Mouse (Mus musculus) erythroblast, embryonic 14.5 days (primary cell): ENCODE results near the gene Tas2r119. TPM values are rescaled to one million over a fixed set of nuclear protein-coding genes. Genes with fewer than 3 reads are reported as not detected.

Source experiments
- H3K27me3 ChIP-seq: 2 replicates; pipeline ENCODE4 v1.6.1; 2012; ENCODE audit warnings: inconsistent platforms; ENCODE audit not compliant: control insufficient read depth
- H3K36me3 ChIP-seq: 2 replicates; pipeline ENCODE4 v1.6.1; 2012; ENCODE audit warnings: mild to moderate bottlenecking, inconsistent platforms; ENCODE audit not compliant: control insufficient read depth
- H3K4me1 ChIP-seq: 2 replicates; pipeline ENCODE4 v1.6.1; 2012; ENCODE audit warnings: inconsistent platforms; ENCODE audit not compliant: control insufficient read depth
- H3K4me3 ChIP-seq: replicated peaks from 2 replicates; pipeline ENCODE3; 2012; ENCODE audit warnings: moderate library complexity, mild to moderate bottlenecking, inconsistent platforms
- H3K9me3 ChIP-seq: 2 replicates; pipeline ENCODE4 v1.6.1; 2012; ENCODE audit warnings: low read length, inconsistent platforms, mixed read lengths; ENCODE audit not compliant: control insufficient read depth
- GATA1 ChIP-seq: IDR thresholded peaks from 2 replicates; pipeline ENCODE4 v1.6.1; 2012; ENCODE audit warnings: low read length, inconsistent platforms, mixed read lengths
- TAL1 ChIP-seq: IDR thresholded peaks from 3 replicates; pipeline ENCODE4 v1.6.1; 2012; ENCODE audit warnings: low read length, inconsistent platforms, mixed read lengths
- polyA plus RNA-seq: library from polyadenylated mRNA; stranded (reverse); fragments of >175 nt; gene quantifications from 2 replicates; pipeline ENCODE4 v1.2.3, GENCODE M21; 2012

The Tas2r119 gene
- polyA plus RNA-seq = not detected in 2 replicates

DNA sequence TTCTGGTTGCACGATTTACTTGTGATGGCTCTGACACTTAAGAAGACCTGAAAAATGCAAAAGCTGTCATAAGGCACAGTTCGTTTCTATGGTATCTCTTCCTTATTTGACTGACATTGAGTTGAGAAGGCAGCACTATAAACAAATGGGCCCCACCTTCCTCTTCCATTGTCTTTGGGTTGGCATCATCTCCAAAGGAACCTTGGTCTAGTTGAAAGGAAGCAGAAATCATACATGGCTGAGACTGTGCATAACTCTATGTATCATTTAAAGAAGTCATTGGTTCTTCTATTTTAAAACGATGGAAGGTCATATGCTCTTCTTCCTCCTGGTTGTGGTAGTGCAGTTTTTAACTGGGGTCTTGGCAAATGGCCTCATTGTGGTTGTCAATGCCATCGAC, at the start of gene Tas2r119:
Gene Tas2r119, plus strand, starts transcription at position 301 of the 400 bp plus-strand sequence.
- TF ChIP-seq TAL1 (no peak), GATA1 (no peak)
- H3K4me1 ChIP-seq = no peaks in the 10 kb centered on the region
- H3K9me3 ChIP-seq = peaks cover 3% of the 10 kb centered on the region; the same call in 1 of the 2 replicates
- H3K27me3 ChIP-seq = no peaks in the 10 kb centered on the region
- H3K4me3 ChIP-seq = no peak within 1 kb of the TSS
- H3K36me3 ChIP-seq = no peaks in the 10 kb centered on the region

DNA sequence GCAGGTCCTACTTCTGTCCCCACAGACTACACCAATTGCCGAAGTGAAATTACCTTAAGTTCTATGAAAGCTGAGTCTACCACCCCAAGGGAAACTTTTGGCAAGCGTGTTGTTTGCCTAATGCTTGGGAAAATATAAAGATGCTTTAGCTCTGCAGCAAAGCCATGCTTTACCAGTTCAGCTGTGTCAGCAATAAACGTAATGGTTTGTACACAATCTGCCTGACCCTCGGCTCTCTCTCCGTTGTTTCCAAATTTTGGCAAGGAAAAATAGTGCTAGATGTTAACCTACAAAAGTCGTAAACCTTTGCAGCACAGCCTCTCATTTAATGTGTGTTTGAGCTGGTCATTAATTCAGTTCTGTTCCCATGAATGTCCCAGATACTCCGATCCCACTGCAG, 44.8 kb upstream of the Tas2r119 start:
- no peak for TF ChIP-seq TAL1
- TF ChIP-seq GATA1 = no peak
- Histone ChIP-seq H3K36me3 (no peaks in the 10 kb centered on the region), H3K4me3 (no peak overlapping the region), H3K27me3 (no peaks in the 10 kb centered on the region), H3K9me3 (no peaks in the 10 kb centered on the region), H3K4me1 (no peaks in the 10 kb centered on the region)

DNA sequence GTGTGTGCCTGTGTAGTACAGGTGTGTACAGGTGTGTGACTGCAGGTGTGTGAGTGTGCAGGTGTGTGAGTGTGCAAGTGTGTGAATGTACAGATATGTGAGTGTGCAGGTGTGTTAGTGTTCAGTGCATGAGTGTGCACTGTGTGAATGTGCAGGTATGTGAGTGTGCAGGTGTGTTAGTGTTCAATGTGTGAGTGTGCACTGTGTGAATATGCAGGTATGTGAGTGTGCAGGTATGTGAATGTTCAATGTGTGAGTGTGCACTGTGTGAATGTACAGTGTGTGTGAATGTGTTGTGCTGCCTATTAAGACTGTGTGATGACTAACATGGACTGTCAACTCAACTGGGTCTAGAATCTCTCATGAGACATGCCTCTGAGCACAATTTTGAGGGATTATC, 35.4 kb upstream of the Tas2r119 start:
- no peaks in the 10 kb centered on the region for H3K36me3 ChIP-seq
- H3K4me1 ChIP-seq = no peaks in the 10 kb centered on the region
- H3K4me3 ChIP-seq = no peak overlapping the region
- TF ChIP-seq TAL1 (no peak), GATA1 (no peak)
- H3K9me3 ChIP-seq = no peaks in the 10 kb centered on the region; the same call in 1 of the 2 replicates
- no peaks in the 10 kb centered on the region for H3K27me3 ChIP-seq

DNA sequence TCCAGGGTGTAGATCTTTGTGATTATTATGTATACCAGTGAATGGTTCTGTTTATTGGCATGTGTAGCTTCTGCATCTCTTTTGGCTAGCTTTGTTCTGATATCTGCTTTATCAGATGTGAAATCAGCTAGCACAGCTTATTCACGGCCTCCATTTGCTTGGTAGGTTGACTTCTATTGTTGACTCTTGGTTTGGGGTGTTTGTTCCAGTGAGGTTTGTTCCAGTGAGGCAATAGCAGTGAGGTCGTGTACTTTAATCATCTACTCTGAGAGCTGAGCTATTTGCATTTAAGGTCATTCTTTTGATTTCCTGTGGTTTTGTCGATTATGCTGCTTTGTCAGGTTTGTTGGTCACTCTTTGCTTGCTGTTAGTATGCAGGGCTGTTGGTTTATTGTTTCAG, 32.8 kb upstream of the Tas2r119 start:
- no peak for TF ChIP-seq GATA1
- TF ChIP-seq TAL1 = no peak
- Histone ChIP-seq H3K9me3 (no peaks in the 10 kb centered on the region; the same call in 1 of the 2 replicates), H3K27me3 (no peaks in the 10 kb centered on the region), H3K4me3 (no peak overlapping the region), H3K4me1 (no peaks in the 10 kb centered on the region), H3K36me3 (no peaks in the 10 kb centered on the region)

DNA sequence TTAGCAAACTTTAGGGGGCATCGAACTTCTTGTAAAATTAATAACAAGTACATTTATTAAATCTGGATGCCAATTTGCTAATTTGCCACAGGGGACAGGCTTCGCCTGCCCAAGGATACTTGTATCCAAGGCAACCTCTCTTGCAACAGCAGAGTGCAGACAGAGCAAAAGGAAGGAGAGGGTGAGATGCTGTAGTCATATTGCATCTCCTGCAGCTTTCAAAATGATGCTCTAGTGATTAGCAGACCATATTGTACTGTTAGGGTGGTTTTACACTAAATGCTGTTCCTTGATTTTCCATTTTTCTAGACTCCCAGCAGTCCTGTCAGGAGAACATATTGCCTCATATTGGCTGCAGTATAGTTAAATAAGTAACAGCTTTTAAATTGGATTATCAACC, 23.7 kb upstream of the Tas2r119 start:
- Histone ChIP-seq H3K4me1 (no peaks in the 10 kb centered on the region), H3K27me3 (no peaks in the 10 kb centered on the region), H3K9me3 (no peaks in the 10 kb centered on the region; the same call in 1 of the 2 replicates), H3K4me3 (no peak overlapping the region), H3K36me3 (no peaks in the 10 kb centered on the region)
- no peak for TF ChIP-seq TAL1
- TF ChIP-seq GATA1 = no peak

DNA sequence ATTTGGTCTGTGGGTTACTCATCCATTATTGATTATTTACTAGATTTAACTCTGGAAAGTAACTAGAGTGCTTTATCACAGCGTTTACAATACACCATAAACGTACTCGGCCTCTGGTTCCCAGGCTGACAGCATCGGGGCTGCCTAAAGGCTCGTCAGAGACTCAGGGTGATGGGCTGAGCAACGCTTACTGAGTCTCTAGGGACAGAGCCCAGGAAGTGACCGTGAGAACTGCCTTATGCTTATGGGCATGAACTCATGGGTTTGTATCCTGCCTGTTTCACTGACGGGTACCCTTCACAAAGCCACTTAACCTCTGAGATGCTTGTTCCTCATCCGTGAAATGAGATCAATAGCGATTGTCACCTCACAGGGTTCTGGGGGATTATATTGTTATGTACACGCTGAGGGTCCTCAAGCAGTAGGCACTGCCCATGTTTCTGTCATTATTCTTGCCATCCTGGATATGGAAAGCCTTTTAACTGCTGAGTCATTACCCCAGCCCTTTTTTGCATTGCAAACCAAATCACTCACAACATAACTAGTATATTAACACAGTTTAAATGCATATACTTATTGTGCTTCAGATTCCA, 23.1 kb upstream of the Tas2r119 start:
- H3K9me3 ChIP-seq = no peaks in the 10 kb centered on the region; the same call in 1 of the 2 replicates
- no peaks in the 10 kb centered on the region for H3K4me1 ChIP-seq
- H3K4me3 ChIP-seq = no peak overlapping the region
- no peaks in the 10 kb centered on the region for H3K36me3 ChIP-seq
- TF ChIP-seq TAL1 (no peak), GATA1 (no peak)
- no peaks in the 10 kb centered on the region for H3K27me3 ChIP-seq

DNA sequence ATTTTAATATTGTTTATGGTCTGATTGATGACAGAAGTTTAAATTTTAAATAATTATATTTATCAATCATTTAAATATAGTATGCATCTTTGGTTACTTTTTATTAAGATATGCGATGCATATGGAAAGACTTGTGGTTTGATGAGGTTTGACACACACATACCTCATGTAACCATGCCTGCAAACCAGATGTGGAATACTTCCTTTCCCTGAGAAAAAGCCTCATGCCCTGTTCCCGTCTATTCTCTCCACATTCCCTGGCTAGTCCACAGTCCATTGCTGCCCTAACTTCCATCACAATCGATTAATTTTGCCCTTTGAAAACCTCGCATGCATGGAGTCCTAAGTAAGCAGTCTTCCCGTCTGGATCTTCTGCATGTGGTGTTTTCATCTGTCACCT, 21.0 kb upstream of the Tas2r119 start:
- no peaks in the 10 kb centered on the region for H3K27me3 ChIP-seq
- no peak overlapping the region for H3K4me3 ChIP-seq
- no peak for TF ChIP-seq TAL1
- no peak for TF ChIP-seq GATA1
- H3K4me1 ChIP-seq = no peaks in the 10 kb centered on the region
- no peaks in the 10 kb centered on the region for H3K36me3 ChIP-seq
- no peaks in the 10 kb centered on the region; the same call in 1 of the 2 replicates for H3K9me3 ChIP-seq

DNA sequence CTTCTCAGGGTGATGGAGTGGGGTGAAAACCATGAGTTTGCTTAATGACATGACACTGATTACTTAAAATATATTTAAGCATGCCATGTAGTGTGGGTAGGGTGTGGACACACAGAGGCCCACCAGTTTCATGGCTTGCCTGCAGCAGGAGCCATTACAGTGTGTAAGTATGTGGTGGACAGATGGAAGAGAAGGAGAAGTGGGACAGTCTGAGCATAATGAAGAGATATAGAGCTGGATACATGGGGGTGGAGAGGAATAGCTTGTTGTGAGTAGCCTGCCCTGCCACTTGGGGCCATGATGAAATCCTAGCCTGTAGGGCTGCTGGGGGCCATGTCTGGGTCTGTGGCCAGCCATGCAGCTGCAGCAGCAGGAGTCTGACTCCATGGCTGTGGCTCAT, 16.8 kb upstream of the Tas2r119 start:
- H3K9me3 ChIP-seq = 0 out of 2 replicates have a peak, but pooled peaks cover 2% of the 10 kb centered on the region
- H3K4me3 ChIP-seq = no peak overlapping the region
- H3K36me3 ChIP-seq = no peaks in the 10 kb centered on the region
- H3K27me3 ChIP-seq = no peaks in the 10 kb centered on the region
- H3K4me1 ChIP-seq = no peaks in the 10 kb centered on the region
- TF ChIP-seq TAL1 (no peak), GATA1 (no peak)

DNA sequence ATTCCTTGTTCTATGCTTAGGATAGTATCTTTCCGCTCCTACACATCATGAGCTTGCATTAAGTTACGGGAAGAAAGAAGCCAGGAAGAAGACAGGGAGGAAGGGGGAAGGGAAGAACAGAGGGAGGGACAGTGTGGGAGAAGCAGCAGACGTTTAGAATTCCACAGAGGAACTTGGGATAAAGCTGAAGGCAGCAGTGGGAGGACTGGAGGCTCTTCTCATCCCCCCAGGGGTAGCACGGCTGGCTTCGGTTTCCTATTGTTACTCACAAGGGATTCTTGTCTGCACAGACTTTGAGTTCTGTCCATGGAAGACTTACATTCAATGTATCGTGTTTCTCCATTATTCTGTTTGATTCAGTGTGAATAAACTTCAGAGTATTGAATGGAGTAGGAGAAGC, 5.3 kb upstream of the Tas2r119 start:
- no peak overlapping the region for H3K4me3 ChIP-seq

More for the DNA sequence above, 5.3 kb upstream of the Tas2r119 start:
- Histone ChIP-seq H3K36me3 (no peaks in the 10 kb centered on the region), H3K9me3 (peaks cover 3% of the 10 kb centered on the region; the same call in 1 of the 2 replicates), H3K27me3 (no peaks in the 10 kb centered on the region), H3K4me1 (no peaks in the 10 kb centered on the region)
- no peak for TF ChIP-seq TAL1
- no peak for TF ChIP-seq GATA1
